Mouse (Mus musculus): ENCODE data around the gene Disp1. TPM values are rescaled to one million over a fixed set of nuclear protein-coding genes. Genes with fewer than 3 reads are reported as not detected.

The Disp1 gene
- polyA plus RNA-seq, 1 experiment from 2014 or later = 13.2 TPM

DNA sequence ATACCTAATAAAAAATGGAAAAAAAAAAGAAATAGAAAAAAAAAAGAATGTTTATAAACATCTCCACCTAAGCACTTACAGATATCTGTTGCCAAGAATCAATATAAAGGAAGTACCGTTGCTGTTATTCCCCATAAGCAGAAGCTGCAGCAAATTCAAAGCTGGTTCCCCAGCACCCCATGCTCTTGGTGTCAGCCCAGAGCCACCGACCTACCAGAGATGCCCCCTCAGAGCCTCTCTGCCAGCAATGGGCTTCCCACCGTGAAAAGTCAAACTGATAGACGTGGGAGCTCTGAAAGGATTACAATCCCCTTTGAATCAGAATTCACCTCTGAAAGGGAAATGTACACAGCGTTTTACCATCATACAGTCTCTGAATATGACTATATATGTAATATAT, 78.8 kb downstream of the Disp1 start:
- no peak overlapping the region for H3K4me2 ChIP-seq (replicated peaks)
- 34% methylated on average over 5 of the region's 5 CpGs for WGBS

DNA sequence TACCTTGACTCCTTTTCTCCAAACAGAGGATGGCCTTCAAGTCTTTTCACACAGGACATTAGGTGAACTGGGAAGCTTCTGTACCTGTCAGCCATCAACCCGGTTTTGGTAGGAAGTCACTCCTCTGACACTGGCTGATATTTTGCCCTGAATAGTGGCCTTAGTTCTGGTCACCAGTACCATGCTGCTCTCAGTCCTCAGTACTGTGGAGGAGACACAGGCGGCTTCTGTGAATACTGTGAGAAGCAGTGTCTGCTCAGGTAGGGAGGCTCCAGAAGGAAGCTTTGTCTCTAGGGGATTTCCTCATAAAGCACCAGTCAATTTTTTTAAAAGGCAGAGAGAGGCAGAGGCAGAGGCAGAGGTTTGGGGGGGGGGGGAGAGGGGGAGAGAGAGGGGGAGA, 80.0 kb downstream of the Disp1 start:
- Histone ChIP-seq H3K9ac (replicated peaks) (no peak overlapping the region), H3K4me3 (no peak overlapping the region), H3K27ac (replicated peaks) (no peak overlapping the region), H3K9me3 (no peaks in the 10 kb centered on the region), H3K4me1 (peaks cover 52% of the 10 kb centered on the region), H3K4me2 (replicated peaks) (no peak overlapping the region), H3K27me3 (peaks cover 5% of the 10 kb centered on the region; the same call in 1 of the 2 replicates), H3K36me3 (no peaks in the 10 kb centered on the region)
- WGBS = 36% methylated on average over 2 of the region's 2 CpGs
- peak; percentile 25; the same call in 1 of the 2 replicates for ATAC-seq (ENCODE audit: low FRiP score, low read depth)

More for the DNA sequence above, 78.8 kb downstream of the Disp1 start:
- H3K36me3 ChIP-seq = no peaks in the 10 kb centered on the region
- peaks cover 5% of the 10 kb centered on the region; the same call in 1 of the 2 replicates for H3K27me3 ChIP-seq
- no peak overlapping the region for H3K9ac ChIP-seq (replicated peaks)
- H3K4me1 ChIP-seq = peaks cover 62% of the 10 kb centered on the region
- no peaks in the 10 kb centered on the region for H3K9me3 ChIP-seq
- no peak overlapping the region for H3K4me3 ChIP-seq
- ATAC-seq (ENCODE audit: low FRiP score, low read depth) = no peak
- H3K27ac ChIP-seq (replicated peaks) = no peak overlapping the region

- no peaks in the 10 kb centered on the region for H3K36me3 ChIP-seq
- H3K4me1 ChIP-seq = peaks cover 49% of the 10 kb centered on the region
- no peak overlapping the region for H3K4me2 ChIP-seq (replicated peaks)
- no peak overlapping the region; the same call in 1 of the 2 replicates for H3K27ac ChIP-seq (replicated peaks)
- H3K9me3 ChIP-seq = no peaks in the 10 kb centered on the region
- WGBS = 55% methylated on average over 12 of the region's 12 CpGs
- H3K9ac ChIP-seq (replicated peaks) = no peak overlapping the region
- ATAC-seq (ENCODE audit: low FRiP score, low read depth) = no peak
- peaks cover 5% of the 10 kb centered on the region; the same call in 1 of the 2 replicates for H3K27me3 ChIP-seq
- H3K4me3 ChIP-seq = no peak overlapping the region
These were observed 80.6 kb downstream of the Disp1 start for GRCm38 (mm10) chr1:183140511-183141268.

- H3K27me3 ChIP-seq = peaks cover 5% of the 10 kb centered on the region; the same call in 1 of the 2 replicates
- H3K4me3 ChIP-seq = no peak overlapping the region
- WGBS = 39% methylated on average over 4 of the region's 4 CpGs
- no peak overlapping the region for H3K4me2 ChIP-seq (replicated peaks)
- H3K27ac ChIP-seq (replicated peaks) = no peak overlapping the region
- H3K4me1 ChIP-seq = peaks cover 40% of the 10 kb centered on the region
- ATAC-seq (ENCODE audit: low FRiP score, low read depth) = no peak
- no peaks in the 10 kb centered on the region for H3K9me3 ChIP-seq
- no peaks in the 10 kb centered on the region for H3K36me3 ChIP-seq
- H3K9ac ChIP-seq (replicated peaks) = no peak overlapping the region
These were observed 83.2 kb downstream of the Disp1 start for GRCm38 (mm10) chr1:183138088-183138487.

DNA sequence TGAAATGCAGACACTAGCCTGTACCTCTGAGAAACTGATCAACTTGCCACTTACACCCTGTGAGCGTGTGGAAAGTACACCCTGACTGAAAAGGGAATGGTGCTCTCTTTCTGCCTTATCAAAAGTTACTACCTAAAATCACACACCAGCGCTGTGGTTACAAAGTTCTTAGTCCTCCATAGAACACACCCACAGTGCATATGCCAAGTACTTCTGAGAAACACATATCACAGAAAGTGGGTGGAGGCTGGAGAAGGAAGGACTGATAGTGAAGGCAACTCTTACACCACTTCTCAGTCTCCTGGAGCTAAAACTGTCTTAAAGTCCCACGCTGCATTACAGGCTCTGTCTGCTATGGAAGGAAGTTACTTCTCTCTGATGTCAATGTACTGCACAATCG, 86.9 kb downstream of the Disp1 start:
- peaks cover 14% of the 10 kb centered on the region; the same call in 1 of the 2 replicates for H3K4me1 ChIP-seq
- 0 out of 2 replicates have a peak, but pooled peaks cover under 1% of the 10 kb centered on the region for H3K27me3 ChIP-seq
- H3K4me3 ChIP-seq = no peak overlapping the region
- no peaks in the 10 kb centered on the region for H3K9me3 ChIP-seq
- H3K27ac ChIP-seq (replicated peaks) = no peak overlapping the region
- H3K36me3 ChIP-seq = no peaks in the 10 kb centered on the region
- ATAC-seq (ENCODE audit: low FRiP score, low read depth) = no peak
- H3K4me2 ChIP-seq (replicated peaks) = no peak overlapping the region
- no peak overlapping the region for H3K9ac ChIP-seq (replicated peaks)
- WGBS = 93% methylated on average over 4 of the region's 4 CpGs

GRCm38 (mm10) chr1:183133440-183133839, 87.9 kb downstream of the Disp1 start:
- H3K9me3 ChIP-seq = no peaks in the 10 kb centered on the region
- ATAC-seq (ENCODE audit: low FRiP score, low read depth) = no peak
- WGBS = 88% methylated on average over 3 of the region's 3 CpGs
- no peak overlapping the region for H3K9ac ChIP-seq (replicated peaks)
- no peak overlapping the region for H3K4me2 ChIP-seq (replicated peaks)
- no peak overlapping the region for H3K4me3 ChIP-seq
- H3K27ac ChIP-seq (replicated peaks) = no peak overlapping the region
- no peaks in the 10 kb centered on the region for H3K36me3 ChIP-seq
- H3K4me1 ChIP-seq = peaks cover 9% of the 10 kb centered on the region; the same call in 1 of the 2 replicates
- no peaks in the 10 kb centered on the region for H3K27me3 ChIP-seq

GRCm38 (mm10) chr1:183127246-183127645, 94.1 kb downstream of the Disp1 start:
- no peaks in the 10 kb centered on the region for H3K27me3 ChIP-seq
- 88% methylated on average over 4 of the region's 4 CpGs for WGBS
- no peaks in the 10 kb centered on the region for H3K9me3 ChIP-seq
- no peaks in the 10 kb centered on the region for H3K36me3 ChIP-seq
- H3K4me3 ChIP-seq = no peak overlapping the region
- no peak for ATAC-seq (ENCODE audit: low FRiP score, low read depth)
- H3K9ac ChIP-seq (replicated peaks) = no peak overlapping the region
- H3K4me2 ChIP-seq (replicated peaks) = no peak overlapping the region
- H3K4me1 ChIP-seq = 0 out of 2 replicates have a peak, but pooled peaks cover 3% of the 10 kb centered on the region
- H3K27ac ChIP-seq (replicated peaks) = no peak overlapping the region

DNA sequence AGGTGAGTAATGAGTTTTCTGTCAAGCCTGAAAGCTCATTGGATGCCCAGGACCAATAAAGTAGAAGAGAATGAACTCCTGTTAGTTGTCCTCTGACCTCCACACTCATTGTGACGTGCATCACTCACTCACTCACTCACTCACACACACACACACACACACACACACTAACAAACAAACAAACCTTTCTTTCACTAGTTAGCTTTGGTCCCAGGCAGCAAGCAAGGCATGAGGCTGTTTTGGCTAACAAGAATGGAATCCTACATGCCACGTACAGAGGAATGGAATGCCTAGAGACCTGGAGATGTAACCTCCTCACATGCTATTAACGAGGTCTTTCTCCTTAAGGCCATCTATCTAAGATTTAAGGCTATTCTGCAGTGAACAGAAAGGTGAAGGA, 97.6 kb downstream of the Disp1 start:
- Histone ChIP-seq H3K4me2 (replicated peaks) (no peak overlapping the region), H3K27me3 (no peaks in the 10 kb centered on the region), H3K4me3 (no peak overlapping the region), H3K9me3 (no peaks in the 10 kb centered on the region), H3K4me1 (peaks cover under 1% of the 10 kb centered on the region; the same call in 1 of the 2 replicates), H3K27ac (replicated peaks) (no peak overlapping the region), H3K36me3 (no peaks in the 10 kb centered on the region), H3K9ac (replicated peaks) (no peak overlapping the region)
- 59% methylated on average over 3 of the region's 3 CpGs for WGBS
- ATAC-seq (ENCODE audit: low FRiP score, low read depth) = no peak

DNA sequence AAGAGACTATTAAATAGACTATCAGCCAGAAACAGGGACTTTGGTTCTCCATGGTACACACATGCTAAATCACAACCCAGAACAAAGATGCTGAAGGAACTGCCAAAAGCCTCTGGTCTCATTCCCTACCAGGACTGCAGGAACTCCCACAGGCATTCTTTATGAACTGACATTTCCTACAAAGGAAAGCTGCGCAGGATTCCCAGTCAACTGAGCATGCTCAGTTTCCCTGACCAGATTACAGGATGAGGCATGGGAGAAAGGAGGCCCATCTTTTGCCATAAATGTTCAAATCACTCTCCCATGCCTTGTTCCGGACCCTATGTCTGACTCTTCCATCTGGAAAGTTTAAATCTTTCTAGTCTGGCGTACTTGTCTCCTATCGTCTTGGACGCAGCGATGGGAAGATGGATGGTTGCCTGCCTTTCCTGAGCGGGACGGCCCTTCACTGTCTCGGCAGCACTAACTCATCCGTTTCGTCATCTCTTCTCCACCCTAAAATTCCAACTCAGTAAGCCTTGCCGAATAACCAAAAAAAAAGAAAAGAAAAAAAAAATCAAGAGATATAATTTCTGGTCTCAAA, 100.9 kb downstream of the Disp1 start:
- H3K4me2 ChIP-seq (replicated peaks) = no peak overlapping the region
- H3K27ac ChIP-seq (replicated peaks) = no peak overlapping the region
- H3K4me3 ChIP-seq = no peak overlapping the region
- peaks cover 11% of the 10 kb centered on the region for H3K4me1 ChIP-seq
- no peaks in the 10 kb centered on the region for H3K36me3 ChIP-seq
- H3K9me3 ChIP-seq = no peaks in the 10 kb centered on the region
- 95% methylated on average over 12 of the region's 12 CpGs for WGBS
- H3K9ac ChIP-seq (replicated peaks) = no peak overlapping the region
- no peaks in the 10 kb centered on the region for H3K27me3 ChIP-seq
- no peak for ATAC-seq (ENCODE audit: low FRiP score, low read depth)

DNA sequence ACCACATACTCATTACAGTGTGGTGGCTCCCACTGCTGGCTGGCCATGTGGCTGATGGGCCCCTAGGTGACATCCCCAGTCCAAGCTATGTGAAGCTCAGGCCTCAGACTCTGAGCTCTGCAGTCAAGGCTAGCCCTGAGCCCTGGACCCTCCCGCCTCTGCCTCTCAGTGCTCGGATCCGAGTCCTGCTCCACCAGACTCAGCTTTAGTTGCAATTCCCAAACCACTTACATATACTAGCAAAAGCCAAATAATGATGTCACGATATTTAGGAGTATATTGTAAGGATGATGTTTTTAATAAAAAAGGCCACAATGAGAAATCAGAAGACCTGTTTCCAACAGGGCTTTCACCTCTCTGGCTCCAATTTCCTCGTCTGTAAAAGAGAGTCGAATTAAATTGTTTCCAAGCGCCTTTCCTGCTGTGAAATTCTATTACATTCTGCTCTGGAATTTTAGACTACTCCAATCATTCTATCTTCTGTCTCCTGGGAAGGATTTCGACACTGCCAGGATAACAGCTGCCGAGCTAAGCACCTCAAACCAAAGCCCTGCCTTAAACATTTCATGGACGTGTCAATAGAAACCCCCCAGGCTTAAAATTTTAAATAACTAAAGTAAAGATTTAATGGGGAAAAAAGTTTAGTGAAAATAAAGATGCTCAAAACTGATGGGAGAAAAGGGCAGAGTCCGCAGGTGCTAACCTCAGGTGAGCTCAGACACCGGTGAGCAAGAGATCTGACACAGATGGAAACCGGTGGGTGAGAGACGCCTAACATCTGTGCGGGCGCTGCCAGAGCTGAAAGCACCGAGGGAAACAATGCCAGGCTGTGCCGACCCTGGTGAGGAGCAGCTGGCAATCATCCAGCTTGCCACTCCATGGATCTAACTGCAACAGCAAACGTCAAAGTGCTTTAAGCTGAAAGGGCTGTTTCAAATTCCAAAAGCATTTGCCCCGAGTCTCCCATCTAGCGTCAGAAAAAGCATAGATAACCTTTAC, 103.2 kb downstream of the Disp1 start:
- 65% methylated on average over 21 of the region's 21 CpGs for WGBS
- no peak overlapping the region for H3K9ac ChIP-seq (replicated peaks)
- H3K4me1 ChIP-seq = peaks cover 21% of the 10 kb centered on the region
- H3K36me3 ChIP-seq = no peaks in the 10 kb centered on the region
- H3K9me3 ChIP-seq = no peaks in the 10 kb centered on the region
- no peaks in the 10 kb centered on the region for H3K27me3 ChIP-seq
- no peak overlapping the region for H3K27ac ChIP-seq (replicated peaks)
- H3K4me3 ChIP-seq = no peak overlapping the region
- no peak overlapping the region for H3K4me2 ChIP-seq (replicated peaks)
- no peak for ATAC-seq (ENCODE audit: low FRiP score, low read depth)

- no peak for ATAC-seq (ENCODE audit: low FRiP score, low read depth)
- 87% methylated on average over 15 of the region's 15 CpGs for WGBS
- Histone ChIP-seq H3K4me3 (no peak overlapping the region), H3K27me3 (no peaks in the 10 kb centered on the region), H3K4me2 (replicated peaks) (no peak overlapping the region), H3K9ac (replicated peaks) (no peak overlapping the region), H3K27ac (replicated peaks) (no peak overlapping the region), H3K9me3 (no peaks in the 10 kb centered on the region), H3K36me3 (no peaks in the 10 kb centered on the region), H3K4me1 (peaks cover 21% of the 10 kb centered on the region)
These were observed 104.1 kb downstream of the Disp1 start for GRCm38 (mm10) chr1:183116946-183117826.

All from midbrain, embryonic 12.5 days (tissue).